Mouse (Mus musculus) liver, adult 2 months (tissue): Measurements from ENCODE around the gene Szrd1. TPM values are rescaled to one million over a fixed set of nuclear protein-coding genes. Genes with fewer than 3 reads are reported as not detected.

Source experiments
- DNase-seq: peaks from one replicate; pipeline ENCODE4 v3.0.0-alpha.2; 2011; ENCODE audit warnings: low read depth, low spot score; ENCODE audit errors: extremely low read depth
- H3K27ac ChIP-seq: fragments of 200-500 bp; replicated peaks from 2 replicates; pipeline ENCODE4 v1.5.1; 2012; ENCODE audit warnings: low read depth, mild to moderate bottlenecking, control low read depth, inconsistent platforms, low read length; ENCODE audit not compliant: insufficient read depth
- H3K27me3 ChIP-seq: fragments of 200-500 bp; 2 replicates; pipeline ENCODE4 v1.6.1; 2012; ENCODE audit warnings: mild to moderate bottlenecking, moderate library complexity, low read length, inconsistent platforms; ENCODE audit not compliant: control insufficient read depth, insufficient read depth
- H3K36me3 ChIP-seq: fragments of 200-500 bp; 2 replicates; pipeline ENCODE4 v1.6.1; 2012; ENCODE audit warnings: low read length, inconsistent platforms; ENCODE audit not compliant: control insufficient read depth, insufficient read depth
- H3K4me1 ChIP-seq: fragments of 200-500 bp; 2 replicates; pipeline ENCODE4 v1.6.1; 2011; ENCODE audit warnings: low read length; ENCODE audit not compliant: control insufficient read depth, insufficient read depth
- H3K4me3 ChIP-seq: fragments of 200-500 bp; 2 replicates; pipeline ENCODE4 v1.5.1; 2011; ENCODE audit warnings: low read depth, mild to moderate bottlenecking, control low read depth, low read length, moderate library complexity; ENCODE audit not compliant: insufficient read depth
- H3K79me2 ChIP-seq: fragments of 200-500 bp; 2 replicates; pipeline ENCODE4 v1.6.1; 2012; ENCODE audit warnings: inconsistent platforms, mild to moderate bottlenecking, low read length, moderate library complexity; ENCODE audit not compliant: control insufficient read depth, insufficient read depth
- H3K9ac ChIP-seq: fragments of 200-500 bp; 2 replicates; pipeline ENCODE4 v1.6.1; 2012; ENCODE audit warnings: low read depth, mild to moderate bottlenecking, control low read depth, inconsistent platforms, low read length
- CTCF ChIP-seq: fragments of 200-500 bp; IDR thresholded peaks from 2 replicates; pipeline ENCODE4 v1.5.1; 2011; ENCODE audit warnings: low read depth, low read length, control low read depth
- POLR2A ChIP-seq: fragments of 200-500 bp; IDR thresholded peaks from 2 replicates; pipeline ENCODE4 v1.6.1; 2011; ENCODE audit warnings: low read length, control low read depth; ENCODE audit not compliant: insufficient read depth; ENCODE audit errors: extremely low read depth
- WGBS: fragments of 180-500 bp; shearing (Covaris S2); methylation state at CpG from one replicate; pipeline ENCODE4 v1.1.7; 2018; 5-methylcytosine and 5-hydroxymethylcytosine counted together
- polyA plus RNA-seq: library from polyadenylated mRNA; depleted of rRNA; stranded (reverse); fragments of >200 nt; gene quantifications from 2 replicates; pipeline ENCODE4 v1.2.3, GENCODE M21; 2012
- total RNA-seq: library from RNA; depleted of rRNA; stranded (reverse); fragments of >200 nt; gene quantifications from 2 replicates; pipeline ENCODE4 v1.2.3, GENCODE M21; 2014

Szrd1 gene
- total and polyA plus RNA-seq, 2 experiments, result 26.6 to 43.6 TPM

DNA sequence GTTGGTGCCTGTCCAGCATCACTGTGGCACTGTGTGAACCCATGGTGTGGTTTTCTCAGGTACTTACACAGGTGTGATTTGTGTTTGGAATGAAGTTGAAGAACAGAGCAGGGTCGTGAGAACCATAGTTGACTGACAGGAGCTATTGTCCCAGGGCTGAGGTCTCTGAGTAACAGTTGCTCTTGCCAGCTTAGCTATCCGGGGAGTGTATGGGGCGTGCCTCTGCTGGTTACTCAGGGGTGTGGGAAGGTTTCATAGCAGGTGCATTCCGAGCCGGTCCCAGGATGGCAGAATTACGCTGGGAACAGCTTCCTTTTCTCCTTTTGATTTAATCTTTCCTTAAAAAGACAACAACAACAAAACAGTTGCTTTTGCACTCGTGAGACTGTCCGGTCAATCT lies 41.3 kb upstream of the Szrd1 start:
- TF ChIP-seq CTCF (no peak), POLR2A (no peak)
- H3K27ac ChIP-seq, result no peak overlapping the region
- peaks cover 18% of the 10 kb centered on the region; the same call in 1 of the 2 replicates for H3K79me2 ChIP-seq
- peaks cover 5% of the 10 kb centered on the region; the same call in 1 of the 2 replicates for H3K36me3 ChIP-seq
- peaks cover 10% of the 10 kb centered on the region for H3K4me1 ChIP-seq
- H3K27me3 ChIP-seq, result no peaks in the 10 kb centered on the region
- no peak for DNase-seq
- H3K4me3 ChIP-seq, result no peak overlapping the region
- WGBS, result 90% methylated on average over 8 of the region's 8 CpGs
- H3K9ac ChIP-seq, result no peak overlapping the region

DNA sequence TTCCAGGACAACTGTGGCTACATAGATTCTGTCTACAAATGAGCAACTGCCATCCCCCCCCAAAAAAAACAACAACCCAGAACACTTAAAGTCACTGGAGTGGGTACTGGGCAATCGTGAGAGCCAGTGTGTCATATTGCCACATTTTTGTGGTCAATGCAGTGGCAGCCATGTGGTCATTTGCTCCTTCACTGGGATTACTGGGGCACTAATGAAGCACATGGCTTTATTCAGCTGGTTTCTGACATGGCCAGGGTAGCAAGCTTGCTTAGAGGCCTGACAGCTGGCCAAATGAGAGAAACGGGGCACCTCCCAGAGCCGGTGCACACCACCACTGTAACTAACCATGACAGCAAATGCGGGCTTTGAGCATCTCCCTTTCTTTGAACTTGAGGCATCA lies 38.9 kb upstream of the Szrd1 start:
- H3K27me3 ChIP-seq, result no peaks in the 10 kb centered on the region
- H3K36me3 ChIP-seq, result peaks cover 5% of the 10 kb centered on the region; the same call in 1 of the 2 replicates
- no peak for TF ChIP-seq CTCF
- no peak for TF ChIP-seq POLR2A
- no peak overlapping the region for H3K27ac ChIP-seq
- DNase-seq, result no peak
- 92% methylated on average over 4 of the region's 4 CpGs for WGBS
- peaks cover 9% of the 10 kb centered on the region for H3K4me1 ChIP-seq
- H3K9ac ChIP-seq, result no peak overlapping the region
- H3K4me3 ChIP-seq, result no peak overlapping the region
- peaks cover 18% of the 10 kb centered on the region; the same call in 1 of the 2 replicates for H3K79me2 ChIP-seq

DNA sequence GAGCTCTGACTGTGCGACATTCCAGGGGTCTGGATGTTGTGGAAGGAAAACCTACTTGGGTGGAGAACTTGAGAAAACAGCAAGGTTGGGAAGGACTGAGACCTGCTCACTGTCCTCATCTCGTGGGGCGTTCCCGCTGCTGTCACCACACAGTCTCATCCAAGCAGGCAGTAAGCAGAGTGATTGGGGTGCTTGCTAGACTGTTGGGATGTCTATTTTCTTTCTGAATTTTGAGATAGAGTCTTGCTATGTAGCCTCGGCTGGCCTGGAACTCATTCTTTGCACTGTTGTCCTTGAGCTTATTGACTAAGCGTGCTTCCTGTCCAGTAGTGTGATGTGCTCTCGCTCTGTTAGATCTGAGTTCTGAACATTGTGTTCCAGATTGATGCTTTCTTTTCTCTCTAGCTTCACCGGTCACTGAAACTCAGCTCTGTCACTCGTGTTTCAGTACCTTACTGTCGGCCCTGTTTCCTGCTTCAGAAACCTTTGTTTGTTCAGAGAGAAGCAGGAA lies 36.8 kb upstream of the Szrd1 start:
- H3K4me3 ChIP-seq, result no peak overlapping the region
- peak overlapping the region; percentile 47 for H3K27ac ChIP-seq
- no peak overlapping the region for H3K9ac ChIP-seq
- peaks cover 9% of the 10 kb centered on the region for H3K4me1 ChIP-seq
- TF ChIP-seq CTCF (no peak), POLR2A (no peak)
- peaks cover 18% of the 10 kb centered on the region; the same call in 1 of the 2 replicates for H3K79me2 ChIP-seq
- DNase-seq, result peak; percentile 76
- no peaks in the 10 kb centered on the region for H3K27me3 ChIP-seq
- H3K36me3 ChIP-seq, result peaks cover 7% of the 10 kb centered on the region; the same call in 1 of the 2 replicates
- WGBS, result 45% methylated on average over 10 of the region's 10 CpGs

DNA sequence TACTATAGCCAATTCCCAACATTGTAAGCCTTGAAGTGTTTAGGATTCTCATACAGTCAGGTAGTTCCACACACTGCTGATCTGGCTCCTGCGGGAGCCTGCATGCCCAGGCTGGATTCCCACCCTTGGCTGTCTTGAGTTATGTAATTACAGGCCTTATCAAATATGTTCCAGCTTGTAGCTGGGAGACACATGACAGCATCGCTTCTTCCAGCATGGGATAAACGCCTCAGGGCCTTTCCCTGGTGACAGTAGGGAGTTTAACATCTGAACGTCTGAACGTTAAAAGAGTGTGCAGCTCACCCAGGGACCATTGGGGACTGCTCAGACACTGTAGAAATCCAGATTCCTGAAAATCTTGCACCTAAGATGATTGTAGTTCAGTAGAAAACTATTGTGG lies 36.2 kb upstream of the Szrd1 start:
- Histone ChIP-seq H3K4me1 (peaks cover 9% of the 10 kb centered on the region), H3K4me3 (no peak overlapping the region), H3K27ac (no peak overlapping the region), H3K79me2 (peaks cover 22% of the 10 kb centered on the region; the same call in 1 of the 2 replicates), H3K27me3 (no peaks in the 10 kb centered on the region), H3K36me3 (peaks cover 11% of the 10 kb centered on the region; the same call in 1 of the 2 replicates), H3K9ac (no peak overlapping the region)
- TF ChIP-seq CTCF, result no peak
- TF ChIP-seq POLR2A, result no peak
- DNase-seq, result no peak
- WGBS, result 85% methylated on average over 5 of the region's 5 CpGs

DNA sequence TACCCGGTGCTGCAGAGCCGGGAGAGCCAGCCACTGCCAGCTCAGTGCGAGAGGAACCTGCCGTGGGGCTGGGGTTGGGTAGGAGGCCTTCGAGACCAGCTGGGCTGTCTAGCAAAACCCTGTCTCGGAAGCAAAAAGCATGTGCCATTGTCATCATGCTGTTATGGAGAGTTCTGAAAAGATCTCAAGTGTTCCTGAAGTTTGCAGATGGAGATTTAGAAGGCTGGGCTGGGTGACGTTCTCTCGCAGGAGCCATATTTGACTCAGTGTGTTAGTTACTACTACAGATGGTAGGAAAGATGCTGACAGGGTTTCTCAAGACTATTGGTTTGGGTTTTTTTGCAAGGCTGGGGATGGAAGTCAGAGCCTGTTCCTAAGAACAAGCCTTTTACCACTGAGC lies 32.5 kb upstream of the Szrd1 start:
- H3K79me2 ChIP-seq, result peaks cover 10% of the 10 kb centered on the region; the same call in 1 of the 2 replicates
- DNase-seq, result no peak
- peaks cover 7% of the 10 kb centered on the region; the same call in 1 of the 2 replicates for H3K36me3 ChIP-seq
- no peak overlapping the region for H3K27ac ChIP-seq
- H3K4me1 ChIP-seq, result peaks cover 8% of the 10 kb centered on the region
- no peak overlapping the region for H3K4me3 ChIP-seq
- no peak overlapping the region for H3K9ac ChIP-seq
- 94% methylated on average over 8 of the region's 8 CpGs for WGBS
- no peak for TF ChIP-seq POLR2A
- no peak for TF ChIP-seq CTCF
- H3K27me3 ChIP-seq, result no peaks in the 10 kb centered on the region

DNA sequence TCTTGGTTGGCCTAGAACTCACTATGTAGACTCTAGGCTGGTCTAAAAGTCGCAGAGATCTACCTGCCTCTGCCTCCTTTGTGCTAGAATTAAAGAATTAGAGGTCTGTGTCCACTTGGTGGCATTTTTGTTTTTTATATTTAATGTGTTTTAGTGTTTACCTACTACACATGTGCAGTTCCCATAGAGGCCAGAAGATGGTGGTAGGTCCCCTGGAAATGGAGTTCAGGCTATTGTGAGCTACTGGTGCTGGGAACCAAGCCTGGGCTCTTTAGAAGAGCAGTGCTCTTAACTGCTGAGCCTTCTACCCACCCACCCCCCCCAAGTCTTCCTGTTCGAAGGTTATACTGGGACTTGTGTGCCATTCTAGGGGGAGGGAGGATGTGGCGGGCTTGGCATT lies 27.6 kb upstream of the Szrd1 start:
- 97% methylated on average over 3 of the region's 3 CpGs for WGBS

More for the DNA sequence above, 27.6 kb upstream of the Szrd1 start:
- Histone ChIP-seq H3K4me1 (peaks cover 13% of the 10 kb centered on the region), H3K9ac (no peak overlapping the region), H3K79me2 (peaks cover 25% of the 10 kb centered on the region; the same call in 1 of the 2 replicates), H3K27ac (no peak overlapping the region), H3K36me3 (peaks cover 7% of the 10 kb centered on the region; the same call in 1 of the 2 replicates), H3K4me3 (no peak overlapping the region), H3K27me3 (no peaks in the 10 kb centered on the region)
- no peak for DNase-seq
- TF ChIP-seq CTCF, result no peak
- TF ChIP-seq POLR2A, result no peak
